Mouse (Mus musculus) embryonic facial prominence, embryonic 15.5 days (tissue): ENCODE results near the gene Ly6f. TPM values are rescaled to one million over a fixed set of nuclear protein-coding genes. Genes with fewer than 3 reads are reported as not detected.

Experiments
- ATAC-seq: fragments of 200-750 bp; cut with Nextera tagmentation; 2 replicates; pipeline ENCODE4 v1.8.0; 2017; ENCODE audit warnings: low read depth, moderate TSS enrichment; ENCODE audit not compliant: insufficient number of reproducible peaks, low FRiP score, low TSS enrichment
- H3K27ac ChIP-seq: fragments of 300-500 bp; sonication (generic); replicated peaks from 2 replicates; pipeline ENCODE4 v1.5.1; 2015; ENCODE audit warnings: mild to moderate bottlenecking, inconsistent platforms
- H3K27me3 ChIP-seq: fragments of 300-500 bp; sonication (generic); 2 replicates; pipeline ENCODE4 v1.6.1; 2015; ENCODE audit warnings: inconsistent platforms
- H3K36me3 ChIP-seq: fragments of 300-500 bp; sonication (generic); 2 replicates; pipeline ENCODE4 v1.6.1; 2015; ENCODE audit warnings: mild to moderate bottlenecking, inconsistent platforms
- H3K4me1 ChIP-seq: fragments of 300-500 bp; sonication (generic); 2 replicates; pipeline ENCODE4 v1.6.1; 2015; ENCODE audit warnings: inconsistent platforms
- H3K4me2 ChIP-seq: fragments of 300-500 bp; sonication (generic); replicated peaks from 2 replicates; pipeline ENCODE4 v1.6.1; 2015; ENCODE audit warnings: mild to moderate bottlenecking, inconsistent platforms
- H3K4me3 ChIP-seq: fragments of 300-500 bp; sonication (generic); replicated peaks from 2 replicates; pipeline ENCODE4 v1.5.1; 2015; ENCODE audit warnings: mild to moderate bottlenecking, inconsistent platforms
- H3K9ac ChIP-seq: fragments of 300-500 bp; sonication (generic); 2 replicates; pipeline ENCODE4 v1.6.1; 2015; ENCODE audit warnings: inconsistent platforms
- H3K9me3 ChIP-seq: fragments of 300-500 bp; sonication (generic); replicated peaks from 2 replicates; pipeline ENCODE4 v1.6.1; 2016; ENCODE audit warnings: inconsistent platforms
- WGBS: fragments of 180-500 bp; shearing (Covaris S2); methylation state at CpG from one replicate; pipeline ENCODE4 v1.1.7; 2015; 5-methylcytosine and 5-hydroxymethylcytosine counted together
- polyA plus RNA-seq: library from polyadenylated mRNA; unstranded; fragments of >200 nt; fragmentation: Nextera tagmentation; extraction: Ambion mirVana; gene quantifications from 2 replicates; pipeline ENCODE4 v1.2.1, GENCODE M21; 2015

Gene Ly6f
- not detected in 2 replicates for polyA plus RNA-seq

GRCm38 (mm10) chr15:75268121-75268520, at the start of gene Ly6f:
Ly6f (plus strand) TSS chr15:75268421.
- ATAC-seq: no peak
- no peaks in the 10 kb centered on the region for H3K36me3 ChIP-seq
- H3K27ac ChIP-seq: no peak within 1 kb of the TSS
- no peaks in the 10 kb centered on the region for H3K4me1 ChIP-seq
- H3K9ac ChIP-seq: no peak within 1 kb of the TSS
- H3K9me3 ChIP-seq: no peaks in the 10 kb centered on the region
- no peak within 1 kb of the TSS for H3K4me3 ChIP-seq
- no peak within 1 kb of the TSS for H3K4me2 ChIP-seq
- H3K27me3 ChIP-seq: no peaks in the 10 kb centered on the region

- Histone ChIP-seq H3K9me3 (no peaks in the 10 kb centered on the region), H3K36me3 (no peaks in the 10 kb centered on the region)
- no peak for ATAC-seq
These were observed 46.3 kb upstream of the Ly6f start for GRCm38 (mm10) chr15:75221942-75222341.

GRCm38 (mm10) chr15:75237736-75238288, 30.4 kb upstream of the Ly6f start:
- H3K4me1 ChIP-seq: no peaks in the 10 kb centered on the region
- no peak overlapping the region for H3K9ac ChIP-seq
- no peaks in the 10 kb centered on the region for H3K27me3 ChIP-seq
- H3K4me3 ChIP-seq: no peak overlapping the region
- no peaks in the 10 kb centered on the region for H3K9me3 ChIP-seq
- ATAC-seq: no peak
- no peak overlapping the region for H3K4me2 ChIP-seq
- H3K36me3 ChIP-seq: no peaks in the 10 kb centered on the region
- WGBS: 82% methylated on average over 3 of the region's 3 CpGs
- no peak overlapping the region for H3K27ac ChIP-seq

More at GRCm38 (mm10) chr15:75221942-75222341, 46.3 kb upstream of the Ly6f start:
- Histone ChIP-seq H3K9ac (no peak overlapping the region), H3K4me1 (no peaks in the 10 kb centered on the region), H3K4me3 (no peak overlapping the region), H3K27me3 (no peaks in the 10 kb centered on the region), H3K27ac (no peak overlapping the region), H3K4me2 (no peak overlapping the region)

- Histone ChIP-seq H3K4me2 (no peak overlapping the region), H3K4me3 (no peak overlapping the region), H3K9ac (no peak overlapping the region), H3K4me1 (no peaks in the 10 kb centered on the region), H3K9me3 (no peaks in the 10 kb centered on the region), H3K27me3 (no peaks in the 10 kb centered on the region), H3K36me3 (no peaks in the 10 kb centered on the region), H3K27ac (no peak overlapping the region)
- 62% methylated on average over 2 of the region's 2 CpGs for WGBS
- no peak for ATAC-seq
These were observed 27.7 kb upstream of the Ly6f start for GRCm38 (mm10) chr15:75240558-75240957.

- H3K27me3 ChIP-seq: no peaks in the 10 kb centered on the region
- H3K9me3 ChIP-seq: no peaks in the 10 kb centered on the region
- 71% methylated on average over 3 of the region's 3 CpGs for WGBS
- no peak for ATAC-seq
- H3K9ac ChIP-seq: no peak overlapping the region
- H3K4me3 ChIP-seq: no peak overlapping the region
- no peak overlapping the region for H3K27ac ChIP-seq
- H3K4me1 ChIP-seq: no peaks in the 10 kb centered on the region
- H3K4me2 ChIP-seq: no peak overlapping the region
- H3K36me3 ChIP-seq: no peaks in the 10 kb centered on the region
These were observed 25.2 kb upstream of the Ly6f start for GRCm38 (mm10) chr15:75242756-75243640.

- no peaks in the 10 kb centered on the region for H3K36me3 ChIP-seq
- 82% methylated on average over 3 of the region's 3 CpGs for WGBS
- no peaks in the 10 kb centered on the region for H3K9me3 ChIP-seq
- H3K27me3 ChIP-seq: no peaks in the 10 kb centered on the region
- ATAC-seq: no peak
- no peak overlapping the region for H3K27ac ChIP-seq
- H3K4me1 ChIP-seq: no peaks in the 10 kb centered on the region
- no peak overlapping the region for H3K4me3 ChIP-seq
- H3K4me2 ChIP-seq: no peak overlapping the region
- no peak overlapping the region for H3K9ac ChIP-seq
These were observed 13.6 kb upstream of the Ly6f start for GRCm38 (mm10) chr15:75254671-75255070.

GRCm38 (mm10) chr15:75265863-75266262, 2.4 kb upstream of the Ly6f start:
- Histone ChIP-seq H3K4me1 (no peaks in the 10 kb centered on the region), H3K27me3 (no peaks in the 10 kb centered on the region), H3K9me3 (no peaks in the 10 kb centered on the region), H3K4me3 (no peak overlapping the region), H3K4me2 (no peak overlapping the region), H3K36me3 (no peaks in the 10 kb centered on the region), H3K27ac (no peak overlapping the region), H3K9ac (no peak overlapping the region)
- no peak for ATAC-seq

GRCm38 (mm10) chr15:75266626-75267025, 1.6 kb upstream of the Ly6f start:
- Histone ChIP-seq H3K27ac (no peak overlapping the region), H3K4me3 (no peak overlapping the region), H3K4me1 (no peaks in the 10 kb centered on the region), H3K9ac (no peak overlapping the region), H3K36me3 (no peaks in the 10 kb centered on the region), H3K4me2 (no peak overlapping the region), H3K9me3 (no peaks in the 10 kb centered on the region), H3K27me3 (no peaks in the 10 kb centered on the region)
- no peak for ATAC-seq
- WGBS: 68% methylated on average over 1 of the region's 1 CpGs

- H3K9me3 ChIP-seq: no peaks in the 10 kb centered on the region
These were observed 952 bp downstream of the Ly6f start for GRCm38 (mm10) chr15:75268916-75269829.

GRCm38 (mm10) chr15:75270169-75270568, 1.9 kb downstream of the Ly6f start:
- no peak overlapping the region for H3K9ac ChIP-seq
- no peak overlapping the region for H3K27ac ChIP-seq
- H3K4me2 ChIP-seq: no peak overlapping the region
- H3K4me1 ChIP-seq: no peaks in the 10 kb centered on the region
- no peak for ATAC-seq
- no peaks in the 10 kb centered on the region for H3K36me3 ChIP-seq
- no peaks in the 10 kb centered on the region for H3K27me3 ChIP-seq
- H3K9me3 ChIP-seq: no peaks in the 10 kb centered on the region
- H3K4me3 ChIP-seq: no peak overlapping the region

More at GRCm38 (mm10) chr15:75268916-75269829, 952 bp downstream of the Ly6f start:
- Histone ChIP-seq H3K4me1 (no peaks in the 10 kb centered on the region), H3K36me3 (no peaks in the 10 kb centered on the region), H3K4me3 (no peak overlapping the region), H3K9ac (no peak overlapping the region), H3K27ac (no peak overlapping the region), H3K4me2 (no peak overlapping the region), H3K27me3 (no peaks in the 10 kb centered on the region)
- 68% methylated on average over 5 of the region's 5 CpGs for WGBS
- ATAC-seq: no peak

GRCm38 (mm10) chr15:75270691-75271362, 2.6 kb downstream of the Ly6f start:
- Histone ChIP-seq H3K27ac (no peak overlapping the region), H3K9ac (no peak overlapping the region), H3K9me3 (no peaks in the 10 kb centered on the region), H3K36me3 (no peaks in the 10 kb centered on the region), H3K4me3 (no peak overlapping the region), H3K4me1 (no peaks in the 10 kb centered on the region), H3K27me3 (no peaks in the 10 kb centered on the region), H3K4me2 (no peak overlapping the region)
- no peak for ATAC-seq
- WGBS: 68% methylated on average over 3 of the region's 3 CpGs
